Mouse (Mus musculus): Measurements from ENCODE around the gene Trmt1.

Gene Trmt1

GRCm38 (mm10) chr8:84708774-84709475 is 22.8 kb downstream of the Trmt1 start:
- DNase-seq (ENCODE audit: low read depth, low spot score), result peak; percentile 93

- no peak for DNase-seq (ENCODE audit: low read depth, low spot score)
Measured at GRCm38 (mm10) chr8:84709931-84710330, 23.8 kb downstream of the Trmt1 start.

- DNase-seq (ENCODE audit: low read depth, low spot score), result no peak
Measured at GRCm38 (mm10) chr8:84711312-84711711, 25.2 kb downstream of the Trmt1 start.

GRCm38 (mm10) chr8:84711933-84712758 is 26.0 kb downstream of the Trmt1 start:
- DNase-seq (ENCODE audit: low read depth, low spot score), result no peak

GRCm38 (mm10) chr8:84712759-84713120 is 26.6 kb downstream of the Trmt1 start:
- DNase-seq (ENCODE audit: low read depth, low spot score), result no peak

- DNase-seq (ENCODE audit: low read depth, low spot score), result no peak
Measured at GRCm38 (mm10) chr8:84713381-84713780, 27.3 kb downstream of the Trmt1 start.

GRCm38 (mm10) chr8:84714161-84714560 is 28.1 kb downstream of the Trmt1 start:
- DNase-seq (ENCODE audit: low read depth, low spot score), result no peak

GRCm38 (mm10) chr8:84715893-84716468 is 29.9 kb downstream of the Trmt1 start:
- DNase-seq (ENCODE audit: low read depth, low spot score), result no peak

GRCm38 (mm10) chr8:84716790-84717189 is 30.7 kb downstream of the Trmt1 start:
- DNase-seq (ENCODE audit: low read depth, low spot score), result no peak

GRCm38 (mm10) chr8:84718476-84718875 is 32.4 kb downstream of the Trmt1 start:
- DNase-seq (ENCODE audit: low read depth, low spot score), result no peak

GRCm38 (mm10) chr8:84718959-84719690 is 33.0 kb downstream of the Trmt1 start:
- DNase-seq (ENCODE audit: low read depth, low spot score), result no peak

- no peak for DNase-seq (ENCODE audit: low read depth, low spot score)
Measured at GRCm38 (mm10) chr8:84722530-84722849, 36.4 kb downstream of the Trmt1 start.

- DNase-seq (ENCODE audit: low read depth, low spot score), result peak; percentile 83
Measured at GRCm38 (mm10) chr8:84722850-84723570, 36.9 kb downstream of the Trmt1 start, which contains the start of gene G430095P16Rik. G430095P16Rik (plus strand) TSS chr8:84723007.

- DNase-seq (ENCODE audit: low read depth, low spot score), result peak; percentile 70
Measured at GRCm38 (mm10) chr8:84723571-84723900, 37.4 kb downstream of the Trmt1 start.

- DNase-seq (ENCODE audit: low read depth, low spot score), result no peak
Measured at GRCm38 (mm10) chr8:84724683-84725082, 38.6 kb downstream of the Trmt1 start.

- DNase-seq (ENCODE audit: low read depth, low spot score), result no peak
Measured at GRCm38 (mm10) chr8:84725246-84725940, 39.3 kb downstream of the Trmt1 start.

- DNase-seq (ENCODE audit: low read depth, low spot score), result peak; percentile 65
Measured at GRCm38 (mm10) chr8:84725941-84726259, 39.8 kb downstream of the Trmt1 start.

- DNase-seq (ENCODE audit: low read depth, low spot score), result no peak
Measured at GRCm38 (mm10) chr8:84728474-84728873, 42.4 kb downstream of the Trmt1 start.

- peak; percentile 78 for DNase-seq (ENCODE audit: low read depth, low spot score)
Measured at GRCm38 (mm10) chr8:84729921-84730362, 43.8 kb downstream of the Trmt1 start.

GRCm38 (mm10) chr8:84730541-84731370 is 44.6 kb downstream of the Trmt1 start:
- no peak for DNase-seq (ENCODE audit: low read depth, low spot score)

Data from ZHBTc4 (cell line).